Mouse (Mus musculus): ENCODE measurements at regions not wholly inside any gene's neighbourhood (a gene's known extent, or its start where the extent isn't known, plus 50 kb on each side); places are given as distances from the start of the nearest gene placed in this dataset.

GRCm38 (mm10) chr14:45992870-45993135, 334.9 kb upstream of the Ddhd1 start:
- no peak overlapping the region for H3K27ac ChIP-seq
- H3K4me1 ChIP-seq = peaks cover 13% of the 10 kb centered on the region
- H3K9me3 ChIP-seq = no peaks in the 10 kb centered on the region
- H3K4me3 ChIP-seq = no peak overlapping the region
- H3K36me3 ChIP-seq = no peaks in the 10 kb centered on the region
- ATAC-seq (ENCODE audit: insufficient number of reproducible peaks, insufficient read depth, low FRiP score, low TSS enrichment) = no peak
- no peak overlapping the region for H3K4me2 ChIP-seq (replicated peaks)
- H3K9ac ChIP-seq = no peak overlapping the region
- no peaks in the 10 kb centered on the region for H3K27me3 ChIP-seq
- WGBS = 51% methylated on average over 4 of the region's 4 CpGs

DNA sequence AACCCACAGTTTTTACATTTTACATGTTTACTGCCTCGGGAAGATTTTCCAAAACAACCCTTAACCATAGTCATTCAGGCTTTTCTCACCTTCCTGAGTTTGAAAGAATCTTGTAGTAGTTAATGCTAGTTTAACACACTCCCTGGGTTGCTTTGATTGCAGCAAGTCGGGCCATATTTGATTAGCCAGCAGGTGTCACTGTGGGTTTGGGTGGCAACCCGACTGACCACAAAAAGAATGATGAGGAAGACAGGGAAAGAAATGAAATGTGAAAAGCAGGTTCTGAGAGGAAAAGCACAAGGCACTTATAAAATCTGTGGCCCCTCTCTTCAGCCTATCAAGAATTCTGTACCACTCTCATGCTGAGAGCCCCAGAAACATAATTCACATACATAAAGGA, 335.7 kb upstream of the Ddhd1 start:
- WGBS = 4% methylated on average over 3 of the region's 3 CpGs
- H3K4me2 ChIP-seq (replicated peaks) = no peak overlapping the region

GRCm38 (mm10) chr14:45996760-45997159, 338.8 kb upstream of the Ddhd1 start:
- WGBS = 43% methylated on average over 5 of the region's 5 CpGs
- Histone ChIP-seq H3K4me2 (replicated peaks) (no peak overlapping the region), H3K9me3 (no peaks in the 10 kb centered on the region), H3K4me1 (peaks cover 11% of the 10 kb centered on the region), H3K27me3 (no peaks in the 10 kb centered on the region), H3K27ac (no peak overlapping the region), H3K4me3 (no peak overlapping the region), H3K9ac (no peak overlapping the region), H3K36me3 (no peaks in the 10 kb centered on the region)
- no peak for ATAC-seq (ENCODE audit: insufficient number of reproducible peaks, insufficient read depth, low FRiP score, low TSS enrichment)

More for the DNA sequence above, 335.7 kb upstream of the Ddhd1 start:
- Histone ChIP-seq H3K4me3 (no peak overlapping the region), H3K9ac (no peak overlapping the region), H3K27me3 (no peaks in the 10 kb centered on the region), H3K4me1 (peaks cover 13% of the 10 kb centered on the region), H3K9me3 (no peaks in the 10 kb centered on the region), H3K36me3 (no peaks in the 10 kb centered on the region), H3K27ac (no peak overlapping the region)
- ATAC-seq (ENCODE audit: insufficient number of reproducible peaks, insufficient read depth, low FRiP score, low TSS enrichment) = no peak

- no peaks in the 10 kb centered on the region for H3K36me3 ChIP-seq
- 83% methylated on average over 6 of the region's 6 CpGs for WGBS
- ATAC-seq (ENCODE audit: insufficient number of reproducible peaks, insufficient read depth, low FRiP score, low TSS enrichment) = no peak
- H3K4me1 ChIP-seq = no peaks in the 10 kb centered on the region
- H3K27me3 ChIP-seq = no peaks in the 10 kb centered on the region
- H3K9ac ChIP-seq = no peak overlapping the region
- H3K4me3 ChIP-seq = no peak overlapping the region
- no peak overlapping the region for H3K27ac ChIP-seq
- no peak overlapping the region for H3K4me2 ChIP-seq (replicated peaks)
- no peaks in the 10 kb centered on the region for H3K9me3 ChIP-seq
These were observed 346.1 kb upstream of the Ddhd1 start for GRCm38 (mm10) chr14:46004078-46004477.

DNA sequence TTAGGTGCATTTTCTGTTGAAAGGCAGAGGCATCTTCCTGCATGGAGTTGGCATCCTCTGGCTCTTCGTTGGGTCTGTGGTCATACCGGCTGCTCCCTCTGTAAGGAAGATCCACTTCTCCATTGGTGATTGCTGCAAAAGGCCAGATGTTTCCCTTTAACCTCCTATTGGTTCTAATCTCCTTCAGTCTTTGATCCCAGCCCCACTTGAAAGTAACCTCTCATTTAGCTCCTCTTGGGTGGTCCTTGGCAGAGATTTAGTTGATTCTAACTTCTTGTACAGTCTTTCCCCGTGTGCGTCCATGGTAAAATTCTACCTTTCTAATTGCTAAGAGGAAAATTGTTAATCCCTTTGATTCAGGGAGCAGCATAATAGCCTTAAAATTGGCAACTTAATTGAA, 347.4 kb upstream of the Ddhd1 start:
- Histone ChIP-seq H3K4me1 (no peaks in the 10 kb centered on the region), H3K36me3 (no peaks in the 10 kb centered on the region), H3K27ac (no peak overlapping the region), H3K4me3 (no peak overlapping the region), H3K9me3 (no peaks in the 10 kb centered on the region), H3K27me3 (no peaks in the 10 kb centered on the region), H3K4me2 (replicated peaks) (no peak overlapping the region), H3K9ac (no peak overlapping the region)
- 19% methylated on average over 4 of the region's 4 CpGs for WGBS
- no peak for ATAC-seq (ENCODE audit: insufficient number of reproducible peaks, insufficient read depth, low FRiP score, low TSS enrichment)

DNA sequence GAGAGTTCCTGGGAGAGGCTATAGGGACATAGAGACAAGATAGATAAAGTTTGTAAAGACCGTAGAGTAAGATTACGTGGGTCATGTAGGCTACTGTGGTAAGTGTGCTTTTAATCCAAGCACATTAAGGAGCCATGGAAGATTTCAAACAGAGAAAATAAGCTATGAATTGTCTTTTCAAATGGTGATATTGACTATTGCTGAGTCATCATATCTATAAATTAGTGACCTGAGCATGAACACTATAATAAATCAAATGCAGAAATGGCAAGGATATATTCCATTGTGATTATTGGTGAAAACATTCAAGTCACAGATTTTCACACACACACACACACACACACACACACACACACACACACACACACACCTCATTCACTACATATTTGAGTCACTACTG, 355.3 kb upstream of the Ddhd1 start:
- Histone ChIP-seq H3K4me1 (peaks cover 14% of the 10 kb centered on the region), H3K9ac (no peak overlapping the region), H3K9me3 (no peaks in the 10 kb centered on the region), H3K4me2 (replicated peaks) (no peak overlapping the region), H3K27ac (no peak overlapping the region), H3K36me3 (no peaks in the 10 kb centered on the region), H3K4me3 (no peak overlapping the region), H3K27me3 (no peaks in the 10 kb centered on the region)
- 100% methylated on average over 2 of the region's 2 CpGs for WGBS
- ATAC-seq (ENCODE audit: insufficient number of reproducible peaks, insufficient read depth, low FRiP score, low TSS enrichment) = no peak

- WGBS = 75% methylated on average over 2 of the region's 2 CpGs
- no peak overlapping the region for H3K4me3 ChIP-seq
- no peak for ATAC-seq (ENCODE audit: insufficient number of reproducible peaks, insufficient read depth, low FRiP score, low TSS enrichment)
- H3K9ac ChIP-seq = no peak overlapping the region
- no peaks in the 10 kb centered on the region for H3K9me3 ChIP-seq
- peaks cover 22% of the 10 kb centered on the region for H3K4me1 ChIP-seq
- no peaks in the 10 kb centered on the region for H3K27me3 ChIP-seq
- no peak overlapping the region for H3K4me2 ChIP-seq (replicated peaks)
- H3K27ac ChIP-seq = no peak overlapping the region
- H3K36me3 ChIP-seq = no peaks in the 10 kb centered on the region
These were observed 356.1 kb upstream of the Ddhd1 start for GRCm38 (mm10) chr14:46014090-46014489.

- Histone ChIP-seq H3K27me3 (no peaks in the 10 kb centered on the region), H3K36me3 (no peaks in the 10 kb centered on the region), H3K4me1 (peaks cover 36% of the 10 kb centered on the region), H3K4me2 (replicated peaks) (no peak overlapping the region), H3K9ac (no peak overlapping the region), H3K27ac (no peak overlapping the region), H3K9me3 (no peaks in the 10 kb centered on the region), H3K4me3 (no peak overlapping the region)
- WGBS = 84% methylated on average over 6 of the region's 6 CpGs
- no peak for ATAC-seq (ENCODE audit: insufficient number of reproducible peaks, insufficient read depth, low FRiP score, low TSS enrichment)
These were observed 357.9 kb upstream of the Ddhd1 start for GRCm38 (mm10) chr14:46015682-46016400.

DNA sequence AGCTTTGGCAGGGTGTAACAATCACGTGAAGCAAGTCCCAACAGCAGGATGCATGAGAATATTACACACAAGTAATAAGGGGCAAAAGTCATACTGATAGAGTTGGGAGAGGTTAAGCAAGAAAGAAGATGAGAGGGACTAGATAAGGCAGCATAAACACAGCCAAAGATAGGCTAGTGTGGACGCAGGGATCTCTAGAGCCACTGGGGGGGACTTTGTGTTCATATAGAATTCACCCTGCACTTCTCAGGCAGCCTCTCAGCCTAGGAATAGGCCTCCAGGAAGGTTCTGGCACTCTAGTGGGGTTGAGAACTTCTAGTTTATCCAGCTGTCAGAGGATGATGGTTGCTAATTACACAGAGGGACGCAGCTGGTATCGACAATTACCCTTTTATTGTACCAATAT, 358.8 kb upstream of the Ddhd1 start:
- peaks cover 36% of the 10 kb centered on the region for H3K4me1 ChIP-seq
- no peak overlapping the region for H3K4me2 ChIP-seq (replicated peaks)
- H3K4me3 ChIP-seq = no peak overlapping the region
- WGBS = 60% methylated on average over 4 of the region's 4 CpGs
- no peak overlapping the region for H3K9ac ChIP-seq
- no peak for ATAC-seq (ENCODE audit: insufficient number of reproducible peaks, insufficient read depth, low FRiP score, low TSS enrichment)
- no peaks in the 10 kb centered on the region for H3K27me3 ChIP-seq
- 0 out of 2 replicates have a peak overlapping the region, but pooled peaks have one; percentile 2 for H3K27ac ChIP-seq
- H3K9me3 ChIP-seq = no peaks in the 10 kb centered on the region
- H3K36me3 ChIP-seq = no peaks in the 10 kb centered on the region

- H3K27me3 ChIP-seq = no peaks in the 10 kb centered on the region
- 50% methylated on average over 3 of the region's 3 CpGs for WGBS
- H3K9ac ChIP-seq = no peak overlapping the region
- H3K4me1 ChIP-seq = peaks cover 36% of the 10 kb centered on the region
- no peak for ATAC-seq (ENCODE audit: insufficient number of reproducible peaks, insufficient read depth, low FRiP score, low TSS enrichment)
- no peak overlapping the region for H3K4me3 ChIP-seq
- no peaks in the 10 kb centered on the region for H3K9me3 ChIP-seq
- no peak overlapping the region for H3K4me2 ChIP-seq (replicated peaks)
- H3K36me3 ChIP-seq = no peaks in the 10 kb centered on the region
- H3K27ac ChIP-seq = no peak overlapping the region
These were observed 359.3 kb upstream of the Ddhd1 start for GRCm38 (mm10) chr14:46017286-46017685.

- peaks cover 36% of the 10 kb centered on the region for H3K4me1 ChIP-seq
- no peak overlapping the region for H3K4me3 ChIP-seq
- no peak for ATAC-seq (ENCODE audit: insufficient number of reproducible peaks, insufficient read depth, low FRiP score, low TSS enrichment)
- H3K36me3 ChIP-seq = no peaks in the 10 kb centered on the region
- H3K27me3 ChIP-seq = no peaks in the 10 kb centered on the region
- no peaks in the 10 kb centered on the region for H3K9me3 ChIP-seq
- WGBS = 68% methylated on average over 6 of the region's 6 CpGs
- H3K4me2 ChIP-seq (replicated peaks) = no peak overlapping the region
- no peak overlapping the region for H3K9ac ChIP-seq
- 0 out of 2 replicates have a peak overlapping the region, but pooled peaks have one; percentile 80 for H3K27ac ChIP-seq
These were observed 360.0 kb upstream of the Ddhd1 start for GRCm38 (mm10) chr14:46017976-46018375.

DNA sequence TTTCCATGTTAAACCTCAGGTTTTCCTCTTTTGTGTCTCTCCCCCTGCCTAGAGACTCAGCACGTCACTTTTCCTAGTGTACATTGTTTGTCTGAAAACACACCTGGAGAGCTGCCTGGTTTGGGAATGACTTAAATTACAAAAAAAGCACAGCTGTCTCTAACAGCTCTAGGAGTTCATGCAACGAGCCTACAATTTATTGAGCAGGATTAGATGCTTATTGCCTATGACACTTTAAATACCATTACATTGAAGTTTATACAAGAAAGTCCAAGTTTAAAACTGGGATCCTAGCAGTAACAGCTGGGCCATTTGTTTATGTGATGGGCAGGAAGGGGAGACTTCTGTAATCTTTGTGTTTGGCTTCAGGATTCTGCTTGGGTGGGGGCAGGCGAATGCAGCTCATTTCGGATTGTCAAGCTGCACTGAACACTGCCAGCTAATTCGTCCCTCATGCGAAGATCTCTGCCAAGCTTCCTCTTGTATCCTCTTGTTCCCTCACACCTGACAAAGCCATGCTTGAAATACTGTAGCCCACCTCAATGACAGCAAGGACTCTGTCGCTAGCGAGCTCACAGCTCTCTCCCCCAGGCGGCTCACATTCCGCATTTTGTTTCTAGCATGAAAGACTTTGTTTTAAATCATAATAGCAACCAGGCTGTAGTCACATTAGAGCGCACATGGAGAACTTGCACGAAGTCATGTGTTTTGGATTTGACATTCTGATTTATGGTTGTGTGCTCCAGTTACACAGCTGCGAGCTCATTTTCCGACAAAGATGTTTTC, 359.8 kb upstream of the Gm15217 start:
- no peak overlapping the region for H3K9ac ChIP-seq
- H3K9me3 ChIP-seq = no peaks in the 10 kb centered on the region
- H3K36me3 ChIP-seq = no peaks in the 10 kb centered on the region
- peak; percentile 74; the same call in 1 of the 2 replicates for ATAC-seq (ENCODE audit: insufficient number of reproducible peaks, insufficient read depth, low FRiP score, low TSS enrichment)
- peak overlapping the region; percentile 80 for H3K27ac ChIP-seq
- H3K27me3 ChIP-seq = no peaks in the 10 kb centered on the region
- H3K4me3 ChIP-seq = no peak overlapping the region
- peak overlapping the region; percentile 18; the same call in 1 of the 2 replicates for H3K4me2 ChIP-seq (replicated peaks)
- peaks cover 36% of the 10 kb centered on the region for H3K4me1 ChIP-seq
- WGBS = 14% methylated on average over 14 of the region's 14 CpGs

All from embryonic facial prominence, embryonic 12.5 days (tissue).